Mouse (Mus musculus): ENCODE measurements around the gene D6Ertd527e. TPM values are rescaled to one million over a fixed set of nuclear protein-coding genes. Genes with fewer than 3 reads are reported as not detected.
A peak's percentile ranks its signal among the peaks of the same experiment; 100 is the strongest.

Gene D6Ertd527e
- polyA plus RNA-seq (2015; fragmentation: Nextera tagmentation; extraction: Ambion mirVana), result 0.36 and 0.42 TPM in 2 replicates

GRCm38 (mm10) chr6:87104123-87104796 lies at the start of gene D6Ertd527e:
D6Ertd527e (plus strand) TSS chr6:87104746.
- 70% methylated on average over 11 of the region's 11 CpGs for WGBS
- Histone ChIP-seq H3K4me1 (peaks cover 37% of the 10 kb centered on the region), H3K4me2 (no peak within 1 kb of the TSS), H3K27ac (no peak within 1 kb of the TSS), H3K9me3 (no peaks in the 10 kb centered on the region), H3K9ac (no peak within 1 kb of the TSS), H3K36me3 (no peaks in the 10 kb centered on the region), H3K4me3 (no peak within 1 kb of the TSS), H3K27me3 (no peaks in the 10 kb centered on the region)
- no peak for ATAC-seq (ENCODE audit: borderline replicate concordance, extremely low read depth, low FRiP score, low TSS enrichment)

DNA sequence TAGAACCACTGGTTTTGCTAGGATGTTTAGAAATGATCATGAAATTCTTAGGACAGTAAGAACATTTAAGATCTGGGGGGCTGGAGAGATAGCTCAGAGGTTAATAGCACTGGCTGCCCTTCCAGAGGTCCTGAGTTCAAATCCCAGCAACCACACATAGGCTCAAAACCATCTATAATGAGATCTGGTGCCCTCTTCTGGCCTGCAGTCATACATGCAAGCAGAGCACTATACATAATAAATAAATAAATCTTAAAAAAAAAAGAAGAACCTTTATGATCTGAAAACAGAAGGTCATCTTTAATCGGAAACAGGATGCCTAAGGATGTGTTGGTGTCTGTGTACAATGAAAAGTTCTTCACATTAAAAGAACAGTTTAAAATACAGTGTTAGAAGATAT lies 44.8 kb upstream of the D6Ertd527e start:
- no peaks in the 10 kb centered on the region for H3K27me3 ChIP-seq
- H3K9ac ChIP-seq, result no peak overlapping the region
- no peaks in the 10 kb centered on the region for H3K9me3 ChIP-seq
- WGBS, result 94% methylated on average over 1 of the region's 1 CpGs
- no peak overlapping the region for H3K4me3 ChIP-seq
- no peaks in the 10 kb centered on the region for H3K4me1 ChIP-seq
- H3K36me3 ChIP-seq, result peaks cover 87% of the 10 kb centered on the region
- no peak overlapping the region for H3K27ac ChIP-seq
- no peak overlapping the region for H3K4me2 ChIP-seq
- no peak for ATAC-seq (ENCODE audit: borderline replicate concordance, extremely low read depth, low FRiP score, low TSS enrichment)

DNA sequence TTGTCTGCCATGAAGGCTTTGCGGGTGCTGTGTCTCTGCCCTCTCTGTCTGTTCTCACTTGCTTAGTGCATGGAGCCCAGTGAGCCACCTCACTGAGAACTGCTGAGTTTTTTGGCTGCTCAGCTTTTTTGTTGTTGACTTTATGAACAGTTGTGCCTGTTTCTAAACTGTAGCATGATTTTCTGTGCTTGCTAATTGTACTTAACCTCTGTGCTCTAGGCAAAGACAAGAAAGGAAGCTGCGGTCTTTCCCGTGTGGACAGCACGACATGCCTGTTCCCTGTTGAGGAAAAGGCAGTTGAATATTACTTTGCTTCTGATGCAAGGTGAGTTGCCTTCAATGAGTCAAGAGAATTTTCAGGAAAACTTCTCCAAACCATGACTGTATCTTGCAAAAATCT lies 41.0 kb upstream of the D6Ertd527e start:
- no peak overlapping the region for H3K27ac ChIP-seq
- H3K4me1 ChIP-seq, result no peaks in the 10 kb centered on the region
- no peak overlapping the region for H3K4me2 ChIP-seq
- peaks cover 85% of the 10 kb centered on the region for H3K36me3 ChIP-seq
- H3K9ac ChIP-seq, result no peak overlapping the region
- H3K4me3 ChIP-seq, result no peak overlapping the region
- H3K9me3 ChIP-seq, result no peaks in the 10 kb centered on the region
- H3K27me3 ChIP-seq, result no peaks in the 10 kb centered on the region
- ATAC-seq (ENCODE audit: borderline replicate concordance, extremely low read depth, low FRiP score, low TSS enrichment), result no peak
- WGBS, result 88% methylated on average over 4 of the region's 4 CpGs

DNA sequence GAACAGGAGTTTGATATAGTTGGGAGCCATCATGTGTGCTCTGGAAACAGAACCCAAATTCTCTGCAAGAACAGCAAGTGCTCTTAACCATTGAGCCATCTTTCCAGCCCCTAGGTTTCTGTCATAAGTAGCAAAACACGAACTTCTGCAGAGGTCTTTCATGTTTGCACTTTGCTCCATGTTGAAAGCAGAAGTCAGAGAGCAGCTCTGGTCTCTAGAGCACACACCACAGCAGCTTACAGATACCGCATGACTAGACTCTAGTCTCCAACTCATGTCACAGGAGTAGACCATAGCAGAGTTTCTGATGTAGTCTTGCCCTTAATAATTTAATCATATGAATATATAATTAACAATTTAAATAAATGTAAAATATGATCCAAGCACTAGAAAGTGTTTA lies 36.3 kb upstream of the D6Ertd527e start:
- 0 out of 2 replicates have a peak, but pooled peaks cover 4% of the 10 kb centered on the region for H3K4me1 ChIP-seq

GRCm38 (mm10) chr6:87069195-87069900 lies 35.2 kb upstream of the D6Ertd527e start:
- Histone ChIP-seq H3K4me2 (no peak overlapping the region), H3K27ac (no peak overlapping the region; the same call in 1 of the 2 replicates), H3K4me1 (0 out of 2 replicates have a peak, but pooled peaks cover 4% of the 10 kb centered on the region), H3K36me3 (peaks cover 82% of the 10 kb centered on the region), H3K4me3 (no peak overlapping the region), H3K9ac (no peak overlapping the region), H3K9me3 (no peaks in the 10 kb centered on the region), H3K27me3 (no peaks in the 10 kb centered on the region)
- peak; percentile 52 for ATAC-seq (ENCODE audit: borderline replicate concordance, extremely low read depth, low FRiP score, low TSS enrichment)
- 21% methylated on average over 7 of the region's 7 CpGs for WGBS

More for the DNA sequence above, 36.3 kb upstream of the D6Ertd527e start:
- no peak for ATAC-seq (ENCODE audit: borderline replicate concordance, extremely low read depth, low FRiP score, low TSS enrichment)
- Histone ChIP-seq H3K4me3 (no peak overlapping the region), H3K9ac (no peak overlapping the region), H3K27ac (no peak overlapping the region), H3K9me3 (no peaks in the 10 kb centered on the region), H3K4me2 (no peak overlapping the region), H3K36me3 (peaks cover 82% of the 10 kb centered on the region), H3K27me3 (no peaks in the 10 kb centered on the region)
- WGBS, result 81% methylated on average over 2 of the region's 2 CpGs

- no peaks in the 10 kb centered on the region for H3K9me3 ChIP-seq
- H3K4me1 ChIP-seq, result 0 out of 2 replicates have a peak, but pooled peaks cover 4% of the 10 kb centered on the region
- H3K27ac ChIP-seq, result no peak overlapping the region
- H3K36me3 ChIP-seq, result peaks cover 74% of the 10 kb centered on the region
- H3K4me2 ChIP-seq, result no peak overlapping the region
- WGBS, result 89% methylated on average over 4 of the region's 4 CpGs
- no peak for ATAC-seq (ENCODE audit: borderline replicate concordance, extremely low read depth, low FRiP score, low TSS enrichment)
- H3K9ac ChIP-seq, result no peak overlapping the region
- no peaks in the 10 kb centered on the region for H3K27me3 ChIP-seq
- no peak overlapping the region for H3K4me3 ChIP-seq
Measured at GRCm38 (mm10) chr6:87070641-87071040, 33.9 kb upstream of the D6Ertd527e start.

DNA sequence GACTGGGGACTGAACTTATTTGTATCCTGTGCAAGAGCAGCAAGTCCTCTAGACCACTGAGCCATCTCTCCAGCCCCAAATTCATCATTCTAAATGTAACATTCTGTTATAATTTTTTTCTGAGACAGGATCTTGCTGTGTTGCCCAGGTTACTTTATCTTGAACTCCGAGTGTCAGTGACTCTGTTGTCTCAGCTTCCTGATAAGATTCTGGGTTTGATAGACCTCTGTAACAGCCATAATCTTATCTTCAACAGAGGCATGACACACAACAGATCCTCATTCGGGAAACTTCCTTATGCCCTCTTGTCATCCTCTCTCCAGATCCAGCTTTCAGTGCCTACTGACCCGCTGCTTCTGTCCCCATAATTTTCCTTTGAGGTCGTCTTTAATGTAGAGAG lies 31.8 kb upstream of the D6Ertd527e start:
- no peak for ATAC-seq (ENCODE audit: borderline replicate concordance, extremely low read depth, low FRiP score, low TSS enrichment)
- peaks cover 76% of the 10 kb centered on the region for H3K36me3 ChIP-seq
- 42% methylated on average over 4 of the region's 4 CpGs for WGBS
- H3K4me2 ChIP-seq, result no peak overlapping the region
- H3K4me3 ChIP-seq, result no peak overlapping the region
- no peak overlapping the region for H3K27ac ChIP-seq
- H3K9ac ChIP-seq, result no peak overlapping the region
- 0 out of 2 replicates have a peak, but pooled peaks cover 4% of the 10 kb centered on the region for H3K4me1 ChIP-seq
- no peaks in the 10 kb centered on the region for H3K9me3 ChIP-seq
- no peaks in the 10 kb centered on the region for H3K27me3 ChIP-seq

GRCm38 (mm10) chr6:87075092-87075685 lies 29.4 kb upstream of the D6Ertd527e start:
- H3K27ac ChIP-seq, result no peak overlapping the region
- H3K4me2 ChIP-seq, result no peak overlapping the region

DNA sequence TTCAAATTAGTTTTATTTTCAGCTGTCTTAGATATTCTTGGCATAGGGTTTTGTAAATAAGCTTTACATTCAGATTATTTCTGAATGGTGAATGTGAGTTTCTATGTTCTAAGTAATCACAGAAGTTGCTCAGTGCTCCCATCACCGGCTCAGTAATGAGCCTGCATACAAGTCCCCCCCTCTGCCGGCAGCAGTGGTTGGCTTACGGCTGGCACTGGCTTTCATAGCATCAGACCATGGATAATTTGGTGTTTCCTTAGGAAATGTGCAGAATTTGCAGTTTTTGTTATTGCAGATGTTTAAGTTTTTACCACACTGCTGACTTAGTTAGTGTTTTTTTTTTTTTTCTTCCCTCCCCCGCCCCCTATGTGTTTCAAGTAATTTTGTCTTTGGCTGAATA lies 25.1 kb upstream of the D6Ertd527e start:
- H3K4me3 ChIP-seq, result no peak overlapping the region
- no peaks in the 10 kb centered on the region for H3K4me1 ChIP-seq
- 81% methylated on average over 4 of the region's 4 CpGs for WGBS
- H3K27ac ChIP-seq, result no peak overlapping the region
- no peaks in the 10 kb centered on the region for H3K27me3 ChIP-seq
- H3K4me2 ChIP-seq, result no peak overlapping the region
- H3K36me3 ChIP-seq, result peaks cover 72% of the 10 kb centered on the region
- no peaks in the 10 kb centered on the region for H3K9me3 ChIP-seq
- H3K9ac ChIP-seq, result no peak overlapping the region
- no peak for ATAC-seq (ENCODE audit: borderline replicate concordance, extremely low read depth, low FRiP score, low TSS enrichment)

More at GRCm38 (mm10) chr6:87075092-87075685, 29.4 kb upstream of the D6Ertd527e start:
- no peak for ATAC-seq (ENCODE audit: borderline replicate concordance, extremely low read depth, low FRiP score, low TSS enrichment)
- no peaks in the 10 kb centered on the region for H3K9me3 ChIP-seq
- no peak overlapping the region for H3K9ac ChIP-seq
- no peaks in the 10 kb centered on the region for H3K27me3 ChIP-seq
- peaks cover 78% of the 10 kb centered on the region for H3K36me3 ChIP-seq
- no peaks in the 10 kb centered on the region for H3K4me1 ChIP-seq
- H3K4me3 ChIP-seq, result no peak overlapping the region
- WGBS, result 63% methylated on average over 3 of the region's 3 CpGs

- 74% methylated on average over 6 of the region's 6 CpGs for WGBS
- Histone ChIP-seq H3K9ac (no peak overlapping the region), H3K36me3 (peaks cover 80% of the 10 kb centered on the region), H3K27ac (no peak overlapping the region), H3K27me3 (no peaks in the 10 kb centered on the region), H3K9me3 (no peaks in the 10 kb centered on the region), H3K4me2 (no peak overlapping the region), H3K4me1 (no peaks in the 10 kb centered on the region), H3K4me3 (no peak overlapping the region)
- no peak for ATAC-seq (ENCODE audit: borderline replicate concordance, extremely low read depth, low FRiP score, low TSS enrichment)
Measured at GRCm38 (mm10) chr6:87085026-87085425, 19.5 kb upstream of the D6Ertd527e start.

DNA sequence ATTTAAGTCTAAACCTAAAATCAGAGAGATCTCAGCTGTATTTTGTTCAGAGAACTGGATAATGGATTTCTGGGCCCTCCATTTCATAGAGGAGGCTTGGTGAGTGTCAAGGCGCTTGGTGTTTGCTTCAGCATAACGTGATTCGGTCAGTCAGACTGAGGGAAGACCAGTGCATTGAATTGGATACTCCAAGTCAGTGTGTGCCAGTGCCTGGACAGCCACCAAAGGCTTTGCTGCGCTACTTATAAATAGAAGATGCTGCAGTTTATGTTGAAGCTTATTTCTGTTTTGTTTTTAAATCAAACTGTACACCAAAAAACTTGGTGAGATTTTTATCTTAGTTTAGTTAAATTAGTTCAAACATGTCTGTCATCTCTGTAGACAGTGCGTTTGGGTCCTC lies 16.2 kb upstream of the D6Ertd527e start:
- H3K27me3 ChIP-seq, result no peaks in the 10 kb centered on the region
- H3K27ac ChIP-seq, result no peak overlapping the region
- H3K9me3 ChIP-seq, result no peaks in the 10 kb centered on the region
- no peak overlapping the region for H3K4me3 ChIP-seq
- 87% methylated on average over 5 of the region's 5 CpGs for WGBS
- H3K4me2 ChIP-seq, result no peak overlapping the region
- ATAC-seq (ENCODE audit: borderline replicate concordance, extremely low read depth, low FRiP score, low TSS enrichment), result no peak
- H3K9ac ChIP-seq, result no peak overlapping the region
- H3K4me1 ChIP-seq, result no peaks in the 10 kb centered on the region
- H3K36me3 ChIP-seq, result peaks cover 65% of the 10 kb centered on the region

- Histone ChIP-seq H3K4me1 (no peaks in the 10 kb centered on the region), H3K27me3 (no peaks in the 10 kb centered on the region), H3K9ac (no peak overlapping the region), H3K27ac (no peak overlapping the region), H3K4me2 (no peak overlapping the region), H3K36me3 (peaks cover 42% of the 10 kb centered on the region), H3K4me3 (no peak overlapping the region), H3K9me3 (no peaks in the 10 kb centered on the region)
- no peak for ATAC-seq (ENCODE audit: borderline replicate concordance, extremely low read depth, low FRiP score, low TSS enrichment)
- WGBS, result 76% methylated on average over 3 of the region's 3 CpGs
Measured at GRCm38 (mm10) chr6:87090877-87091276, 13.7 kb upstream of the D6Ertd527e start.
